Mouse (Mus musculus) C2C12 (cell line): ENCODE measurements around the gene Esp34. TPM values are rescaled to one million over a fixed set of nuclear protein-coding genes. Genes with fewer than 3 reads are reported as not detected.

Experiments
- H3K27me3 ChIP-seq: one replicate; pipeline ENCODE4 v1.6.1; 2011; ENCODE audit not compliant: control insufficient read depth, insufficient read depth, insufficient read length
- H3K36me3 ChIP-seq: one replicate; pipeline ENCODE4 v1.6.1; 2011; ENCODE audit not compliant: control insufficient read depth, insufficient read depth
- H3K4me3 ChIP-seq: one replicate; pipeline ENCODE4 v1.5.1; 2011; ENCODE audit warnings: mild to moderate bottlenecking, control low read depth; ENCODE audit not compliant: poor library complexity, insufficient read depth, severe bottlenecking
- H3K79me2 ChIP-seq: one replicate; pipeline ENCODE4 v1.6.1; 2011; ENCODE audit not compliant: control insufficient read depth, insufficient read depth
- H3K79me3 ChIP-seq: one replicate; pipeline ENCODE4 v1.6.1; 2011; ENCODE audit warnings: low read depth, control low read depth
- H3ac ChIP-seq: one replicate; pipeline ENCODE3; 2011; ENCODE audit warnings: low read depth; ENCODE audit not compliant: control insufficient read depth, insufficient read length
- CEBPB ChIP-seq: IDR thresholded peaks from one replicate; pipeline ENCODE4 v1.6.1; 2011; ENCODE audit warnings: low read depth, mild to moderate bottlenecking, control low read depth, moderate library complexity
- CTCF ChIP-seq: IDR thresholded peaks from one replicate; pipeline ENCODE4 v1.5.1; 2011; ENCODE audit not compliant: control insufficient read depth, insufficient read depth, insufficient read length
- FOSL1 ChIP-seq: IDR thresholded peaks from one replicate; pipeline ENCODE4 v1.8.0; 2011; ENCODE audit warnings: mild to moderate bottlenecking, low read length; ENCODE audit not compliant: poor library complexity, insufficient read depth, severe bottlenecking
- MAX ChIP-seq: IDR thresholded peaks from one replicate; pipeline ENCODE4 v1.6.1; 2011; ENCODE audit warnings: mild to moderate bottlenecking, control low read depth
- MYOD1 ChIP-seq: IDR thresholded peaks from one replicate; pipeline ENCODE4 v1.6.1; 2011; ENCODE audit warnings: low read depth; ENCODE audit not compliant: control insufficient read depth, insufficient read length
- MYOG ChIP-seq: IDR thresholded peaks from one replicate; pipeline ENCODE4 v1.6.1; 2011; ENCODE audit not compliant: control insufficient read depth, insufficient read length; ENCODE audit errors: extremely low read depth
- USF1 ChIP-seq: IDR thresholded peaks from one replicate; pipeline ENCODE4 v1.6.1; 2011; ENCODE audit warnings: low read depth, mild to moderate bottlenecking, control low read depth, moderate library complexity
- long read RNA-seq, 2 experiments: library from polyadenylated mRNA; unstranded; transcript quantifications; one replicate each; pipeline ENCODE4 v2.0.0; 2019 to 2020
- polyA plus RNA-seq: library from polyadenylated mRNA; unstranded; fragments of >200 nt; fragmentation: generic; extraction: Trizol; gene quantifications from one replicate; pipeline ENCODE4 v1.2.1, GENCODE M21; 2012; ENCODE audit warnings: missing spikeins

Gene Esp34
- not detected for polyA plus RNA-seq
- long read RNA-seq, experiment 1, result 0 reads
- long read RNA-seq, experiment 2, result 0 reads

GRCm38 (mm10) chr17:38553892-38554291, at the start of gene Esp34:
Gene Esp34, plus strand, starts transcription at chr17:38554192.
- H3ac ChIP-seq, result no peak within 1 kb of the TSS
- no peaks in the 10 kb centered on the region for H3K79me2 ChIP-seq
- no peaks in the 10 kb centered on the region for H3K36me3 ChIP-seq
- H3K79me3 ChIP-seq, result no peaks in the 10 kb centered on the region
- no peaks in the 10 kb centered on the region for H3K27me3 ChIP-seq
- TF ChIP-seq CTCF (no peak), FOSL1 (no peak), USF1 (no peak), CEBPB (no peak), MYOG (no peak), MYOD1 (no peak), MAX (no peak)
- H3K4me3 ChIP-seq, result no peak within 1 kb of the TSS

- Histone ChIP-seq H3K79me3 (no peaks in the 10 kb centered on the region), H3K79me2 (no peaks in the 10 kb centered on the region), H3K27me3 (no peaks in the 10 kb centered on the region), H3K4me3 (no peak overlapping the region), H3ac (no peak overlapping the region), H3K36me3 (no peaks in the 10 kb centered on the region)
- no peak for TF ChIP-seq MYOD1
- no peak for TF ChIP-seq MAX
- no peak for TF ChIP-seq FOSL1
- TF ChIP-seq MYOG, result no peak
- TF ChIP-seq CTCF, result no peak
- no peak for TF ChIP-seq CEBPB
- TF ChIP-seq USF1, result no peak
Measured at GRCm38 (mm10) chr17:38562527-38562926, 8.5 kb downstream of the Esp34 start.

Other genes starting within 250 kb of the Esp34 start
- not detected for gene Olfr137, start 246.6 kb upstream of the Esp34 start, polyA plus RNA-seq
- gene Olfr136, start 224.4 kb upstream of the Esp34 start, polyA plus RNA-seq, result not detected
- gene Esp36, start 134.0 kb upstream of the Esp34 start, polyA plus RNA-seq, result not detected
- gene Esp31, start 85.3 kb downstream of the Esp34 start, polyA plus RNA-seq, result not detected